Mouse (Mus musculus) kidney, embryonic 15.5 days (tissue): ENCODE measurements at regions not wholly inside any gene's neighbourhood (a gene's known extent, or its start where the extent isn't known, plus 50 kb on each side); places are given as distances from the start of the nearest gene placed in this dataset.

ENCODE experiments used
- ATAC-seq: fragments of 200-750 bp; cut with Nextera tagmentation; replicated peaks from 2 replicates; pipeline ENCODE4 v1.8.0; 2017; ENCODE audit warnings: moderate TSS enrichment; ENCODE audit not compliant: low FRiP score
- H3K27ac ChIP-seq: fragments of 300-500 bp; sonication (generic); 2 replicates; pipeline ENCODE4 v1.5.1; 2015; ENCODE audit warnings: mild to moderate bottlenecking, inconsistent platforms
- H3K27me3 ChIP-seq: fragments of 300-500 bp; sonication (generic); 2 replicates; pipeline ENCODE4 v1.6.1; 2015; ENCODE audit warnings: inconsistent platforms
- H3K36me3 ChIP-seq: fragments of 300-500 bp; sonication (generic); 2 replicates; pipeline ENCODE4 v1.6.1; 2015; ENCODE audit warnings: inconsistent platforms
- H3K4me1 ChIP-seq: fragments of 300-500 bp; sonication (generic); 2 replicates; pipeline ENCODE4 v1.6.1; 2015; ENCODE audit warnings: inconsistent platforms
- H3K4me2 ChIP-seq: fragments of 300-500 bp; sonication (generic); 2 replicates; pipeline ENCODE4 v1.6.1; 2015; ENCODE audit warnings: moderate library complexity, mild to moderate bottlenecking, inconsistent platforms
- H3K4me3 ChIP-seq: fragments of 300-500 bp; sonication (generic); replicated peaks from 2 replicates; pipeline ENCODE4 v1.5.1; 2015; ENCODE audit warnings: mild to moderate bottlenecking, inconsistent platforms
- H3K9ac ChIP-seq: fragments of 300-500 bp; sonication (generic); 2 replicates; pipeline ENCODE4 v1.6.1; 2015; ENCODE audit warnings: mild to moderate bottlenecking, inconsistent platforms
- H3K9me3 ChIP-seq: fragments of 300-500 bp; sonication (generic); replicated peaks from 2 replicates; pipeline ENCODE4 v1.6.1; 2016; ENCODE audit warnings: inconsistent platforms
- WGBS: fragments of 180-500 bp; shearing (Covaris S2); methylation state at CpG from one replicate; pipeline ENCODE4 v1.1.7; 2015; ENCODE audit warnings: mixed read lengths; 5-methylcytosine and 5-hydroxymethylcytosine counted together

- H3K4me3 ChIP-seq = no peak overlapping the region
- ATAC-seq = no peak
- H3K27ac ChIP-seq = no peak overlapping the region
Measured at GRCm38 (mm10) chr10:3663296-3663695, 76.9 kb upstream of the Plekhg1 start.

GRCm38 (mm10) chr10:3684481-3684880 is 55.7 kb upstream of the Plekhg1 start:
- Histone ChIP-seq H3K4me2 (no peak overlapping the region), H3K27me3 (no peaks in the 10 kb centered on the region), H3K27ac (no peak overlapping the region), H3K4me1 (no peaks in the 10 kb centered on the region), H3K4me3 (no peak overlapping the region), H3K36me3 (no peaks in the 10 kb centered on the region), H3K9me3 (no peaks in the 10 kb centered on the region), H3K9ac (no peak overlapping the region)
- no peak for ATAC-seq
- 31% methylated on average over 2 of the region's 2 CpGs for WGBS

More at GRCm38 (mm10) chr10:3663296-3663695, 76.9 kb upstream of the Plekhg1 start:
- Histone ChIP-seq H3K36me3 (no peaks in the 10 kb centered on the region), H3K4me2 (no peak overlapping the region), H3K9me3 (no peaks in the 10 kb centered on the region), H3K4me1 (no peaks in the 10 kb centered on the region), H3K27me3 (no peaks in the 10 kb centered on the region), H3K9ac (no peak overlapping the region)
